Mouse (Mus musculus) midbrain, embryonic 12.5 days (tissue): Measurements from ENCODE around the gene Icam2. TPM values are rescaled to one million over a fixed set of nuclear protein-coding genes. Genes with fewer than 3 reads are reported as not detected.
"Not testable (repeated sequence)": the region's sequence is repeated elsewhere in the genome, so short reads cannot be mapped to it uniquely, and the experiment has no call there.

Source experiments
- ATAC-seq: fragments of 200-750 bp; cut with Nextera tagmentation; 2 replicates; pipeline ENCODE4 v1.8.0; 2017; ENCODE audit warnings: low read depth, moderate TSS enrichment, moderate library complexity; ENCODE audit not compliant: low FRiP score
- H3K27ac ChIP-seq: fragments of 300-500 bp; sonication (generic); replicated peaks from 2 replicates; pipeline ENCODE4 v1.5.1; 2016; ENCODE audit warnings: mild to moderate bottlenecking
- H3K27me3 ChIP-seq: fragments of 300-500 bp; sonication (generic); 2 replicates; pipeline ENCODE4 v1.6.1; 2016; ENCODE audit warnings: mild to moderate bottlenecking
- H3K36me3 ChIP-seq: fragments of 300-500 bp; sonication (generic); 2 replicates; pipeline ENCODE4 v1.6.1; 2016
- H3K4me1 ChIP-seq: fragments of 300-500 bp; sonication (generic); 2 replicates; pipeline ENCODE4 v1.6.1; 2016
- H3K4me2 ChIP-seq: fragments of 300-500 bp; sonication (generic); replicated peaks from 2 replicates; pipeline ENCODE4 v1.6.1; 2016; ENCODE audit warnings: mild to moderate bottlenecking, moderate library complexity
- H3K4me3 ChIP-seq: fragments of 300-500 bp; sonication (generic); 2 replicates; pipeline ENCODE4 v1.5.1; 2016; ENCODE audit warnings: mild to moderate bottlenecking
- H3K9ac ChIP-seq: fragments of 300-500 bp; sonication (generic); replicated peaks from 2 replicates; pipeline ENCODE4 v1.6.1; 2016; ENCODE audit warnings: mild to moderate bottlenecking, moderate library complexity
- H3K9me3 ChIP-seq: fragments of 300-500 bp; sonication (generic); 2 replicates; pipeline ENCODE4 v1.6.1; 2016; ENCODE audit warnings: mild to moderate bottlenecking
- WGBS: fragments of 180-500 bp; shearing (Covaris S2); methylation state at CpG from one replicate; pipeline ENCODE4 v1.1.7; 2016; 5-methylcytosine and 5-hydroxymethylcytosine counted together
- polyA plus RNA-seq: library from polyadenylated mRNA; unstranded; fragments of >200 nt; fragmentation: Nextera tagmentation; extraction: Ambion mirVana; gene quantifications from 2 replicates; pipeline ENCODE4 v1.2.1, GENCODE M21; 2016

The Icam2 gene
- polyA plus RNA-seq, 1 experiment from 2014 or later = 12.5 TPM

GRCm38 (mm10) chr11:106416331-106416730 is 28.5 kb upstream of the Icam2 start:
- no peaks in the 10 kb centered on the region for H3K27me3 ChIP-seq
- peaks cover 9% of the 10 kb centered on the region; the same call in 1 of the 2 replicates for H3K36me3 ChIP-seq
- H3K4me2 ChIP-seq = no peak overlapping the region
- ATAC-seq = no peak
- H3K9me3 ChIP-seq = no peaks in the 10 kb centered on the region
- no peaks in the 10 kb centered on the region for H3K4me1 ChIP-seq
- H3K27ac ChIP-seq = no peak overlapping the region
- WGBS = 61% methylated on average over 3 of the region's 3 CpGs
- H3K4me3 ChIP-seq = no peak overlapping the region
- no peak overlapping the region for H3K9ac ChIP-seq

GRCm38 (mm10) chr11:106412641-106413360 is 24.9 kb upstream of the Icam2 start:
- 91% methylated on average over 3 of the region's 3 CpGs for WGBS
- H3K27me3 ChIP-seq = no peaks in the 10 kb centered on the region
- no peaks in the 10 kb centered on the region for H3K4me1 ChIP-seq
- H3K4me2 ChIP-seq = no peak overlapping the region
- ATAC-seq = no peak
- no peak overlapping the region for H3K27ac ChIP-seq
- H3K4me3 ChIP-seq = no peak overlapping the region
- H3K9ac ChIP-seq = no peak overlapping the region
- peaks cover 27% of the 10 kb centered on the region for H3K36me3 ChIP-seq
- H3K9me3 ChIP-seq = no peaks in the 10 kb centered on the region

- Histone ChIP-seq H3K27me3 (no peaks in the 10 kb centered on the region), H3K4me1 (no peaks in the 10 kb centered on the region), H3K9ac (no peak overlapping the region), H3K9me3 (no peaks in the 10 kb centered on the region), H3K4me2 (no peak overlapping the region), H3K36me3 (peaks cover 42% of the 10 kb centered on the region), H3K27ac (no peak overlapping the region), H3K4me3 (no peak overlapping the region)
- no peak for ATAC-seq
- WGBS = 82% methylated on average over 2 of the region's 2 CpGs
Observed at GRCm38 (mm10) chr11:106411157-106411556, 23.3 kb upstream of the Icam2 start.

DNA sequence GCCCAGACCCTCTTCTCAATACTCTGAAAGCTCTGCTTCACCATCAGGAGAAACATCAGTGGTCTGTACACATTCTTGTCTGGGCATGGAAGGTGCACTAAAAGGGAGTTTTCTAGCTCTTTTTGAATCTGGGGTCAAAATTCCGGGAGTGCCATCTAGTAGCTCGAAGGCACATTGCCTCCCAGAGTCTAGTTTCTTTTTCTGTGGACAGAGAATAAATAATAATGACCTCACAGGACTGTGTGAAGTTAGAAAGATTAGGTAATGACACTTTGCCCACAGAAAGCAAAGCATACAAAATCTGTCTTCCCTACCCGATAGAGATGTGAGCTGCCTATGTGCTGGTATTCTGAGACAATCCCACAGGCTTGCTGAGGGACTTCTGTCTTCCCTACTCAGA is 22.6 kb upstream of the Icam2 start:
- no peaks in the 10 kb centered on the region for H3K4me1 ChIP-seq
- H3K4me3 ChIP-seq = no peak overlapping the region
- no peaks in the 10 kb centered on the region for H3K27me3 ChIP-seq
- H3K9ac ChIP-seq = no peak overlapping the region
- 90% methylated on average over 3 of the region's 3 CpGs for WGBS
- H3K36me3 ChIP-seq = peaks cover 49% of the 10 kb centered on the region
- no peak overlapping the region for H3K27ac ChIP-seq
- no peak overlapping the region for H3K4me2 ChIP-seq
- H3K9me3 ChIP-seq = no peaks in the 10 kb centered on the region
- no peak for ATAC-seq

DNA sequence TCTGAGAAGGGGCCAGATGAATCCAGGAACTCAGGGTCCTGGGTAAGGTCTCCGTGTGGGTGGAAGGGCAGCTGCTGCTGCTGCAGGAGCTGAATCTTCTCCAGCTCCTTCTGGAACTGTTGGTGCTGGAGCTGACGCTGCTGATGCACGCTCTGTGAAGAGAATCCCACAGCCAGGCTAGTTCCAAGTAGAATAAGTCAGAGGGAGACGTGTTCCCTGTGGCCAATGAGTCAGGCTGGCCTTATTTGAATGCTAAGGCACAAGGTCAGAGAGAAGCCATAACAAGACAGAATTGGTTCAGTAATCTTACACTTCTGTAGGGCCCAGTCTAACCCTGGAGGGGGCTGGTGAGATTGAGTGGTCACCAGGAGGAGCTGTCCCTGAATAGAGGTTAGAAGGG is 22.1 kb upstream of the Icam2 start:
- H3K4me1 ChIP-seq = no peaks in the 10 kb centered on the region
- 74% methylated on average over 4 of the region's 4 CpGs for WGBS
- H3K9me3 ChIP-seq = no peaks in the 10 kb centered on the region
- H3K4me3 ChIP-seq = no peak overlapping the region
- peaks cover 54% of the 10 kb centered on the region for H3K36me3 ChIP-seq
- ATAC-seq = no peak
- no peak overlapping the region for H3K4me2 ChIP-seq
- no peak overlapping the region for H3K27ac ChIP-seq
- no peaks in the 10 kb centered on the region for H3K27me3 ChIP-seq
- H3K9ac ChIP-seq = no peak overlapping the region

GRCm38 (mm10) chr11:106398481-106398880 is 10.6 kb upstream of the Icam2 start:
- H3K27me3 ChIP-seq = no peaks in the 10 kb centered on the region
- ATAC-seq = no peak
- peaks cover 34% of the 10 kb centered on the region for H3K36me3 ChIP-seq
- H3K9me3 ChIP-seq = no peaks in the 10 kb centered on the region
- no peak overlapping the region for H3K4me2 ChIP-seq
- 93% methylated on average over 8 of the region's 8 CpGs for WGBS
- no peaks in the 10 kb centered on the region for H3K4me1 ChIP-seq
- H3K27ac ChIP-seq = no peak overlapping the region
- no peak overlapping the region for H3K4me3 ChIP-seq
- no peak overlapping the region for H3K9ac ChIP-seq

GRCm38 (mm10) chr11:106397656-106398055 is 9.8 kb upstream of the Icam2 start:
- no peak for ATAC-seq
- WGBS = 92% methylated on average over 3 of the region's 3 CpGs

GRCm38 (mm10) chr11:106394055-106394454 is 6.2 kb upstream of the Icam2 start:
- ATAC-seq, H3K4me3 ChIP-seq, H3K27me3 ChIP-seq, H3K4me2 ChIP-seq, H3K9me3 ChIP-seq, H3K9ac ChIP-seq, H3K4me1 ChIP-seq, H3K27ac ChIP-seq: not testable (repeated sequence)
- 78% methylated on average over 2 of the region's 2 CpGs for WGBS
- peaks cover 14% of the 10 kb centered on the region for H3K36me3 ChIP-seq

More at GRCm38 (mm10) chr11:106397656-106398055, 9.8 kb upstream of the Icam2 start:
- no peak overlapping the region for H3K9ac ChIP-seq
- H3K27ac ChIP-seq = no peak overlapping the region
- peaks cover 30% of the 10 kb centered on the region for H3K36me3 ChIP-seq
- no peaks in the 10 kb centered on the region for H3K27me3 ChIP-seq
- no peaks in the 10 kb centered on the region for H3K9me3 ChIP-seq
- H3K4me3 ChIP-seq = no peak overlapping the region
- no peaks in the 10 kb centered on the region for H3K4me1 ChIP-seq
- H3K4me2 ChIP-seq = no peak overlapping the region

- H3K9ac ChIP-seq = no peak overlapping the region
- no peak overlapping the region for H3K4me2 ChIP-seq
- no peak overlapping the region for H3K4me3 ChIP-seq
- H3K27me3 ChIP-seq = no peaks in the 10 kb centered on the region
- 72% methylated on average over 4 of the region's 4 CpGs for WGBS
- ATAC-seq = no peak
- H3K9me3 ChIP-seq = no peaks in the 10 kb centered on the region
- no peaks in the 10 kb centered on the region for H3K4me1 ChIP-seq
- no peak overlapping the region for H3K27ac ChIP-seq
- H3K36me3 ChIP-seq = 0 out of 2 replicates have a peak, but pooled peaks cover 6% of the 10 kb centered on the region
Observed at GRCm38 (mm10) chr11:106393331-106393616, 5.4 kb upstream of the Icam2 start.

- H3K4me3 ChIP-seq = no peak overlapping the region
Observed at GRCm38 (mm10) chr11:106392597-106393330, 4.9 kb upstream of the Icam2 start.

DNA sequence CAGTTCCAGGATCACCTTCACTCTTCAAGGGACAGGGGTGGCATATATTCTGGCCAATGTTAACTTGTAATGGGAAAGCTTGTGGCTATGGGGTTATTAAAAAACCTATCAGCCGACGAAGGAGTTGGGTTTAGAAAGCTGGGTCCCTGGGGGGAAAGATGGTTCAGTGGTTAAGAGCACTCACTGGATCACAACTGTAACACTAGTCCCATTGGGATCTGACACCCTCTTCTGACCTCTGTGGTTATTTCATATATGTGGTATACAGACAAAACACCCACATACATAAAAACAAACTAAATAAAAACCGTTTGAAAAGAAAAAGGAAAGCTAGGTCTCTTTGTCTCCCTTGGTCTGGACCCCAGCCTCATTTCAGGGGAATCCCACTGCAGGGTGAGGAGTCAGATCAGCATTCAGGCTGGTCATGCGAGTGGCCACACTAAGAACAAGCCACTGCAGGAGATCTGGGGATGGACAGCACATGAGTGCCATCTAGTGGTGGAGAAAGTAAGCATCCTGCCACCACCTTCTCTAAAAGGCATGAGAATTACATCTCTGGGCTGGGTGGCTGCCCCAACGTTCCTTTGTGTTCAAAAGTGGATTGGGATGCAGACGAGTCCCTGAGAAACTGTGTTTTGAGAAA is 3.8 kb upstream of the Icam2 start:
- H3K27me3 ChIP-seq = no peaks in the 10 kb centered on the region
- no peak overlapping the region for H3K9ac ChIP-seq
- ATAC-seq = no peak
- no peak overlapping the region for H3K4me2 ChIP-seq
- no peak overlapping the region for H3K4me3 ChIP-seq
- H3K4me1 ChIP-seq = no peaks in the 10 kb centered on the region
- H3K9me3 ChIP-seq = no peaks in the 10 kb centered on the region
- H3K27ac ChIP-seq = no peak overlapping the region
- 32% methylated on average over 6 of the region's 6 CpGs for WGBS
- H3K36me3 ChIP-seq = no peaks in the 10 kb centered on the region

More at GRCm38 (mm10) chr11:106392597-106393330, 4.9 kb upstream of the Icam2 start:
- H3K27ac ChIP-seq = no peak overlapping the region
- H3K27me3 ChIP-seq = no peaks in the 10 kb centered on the region
- 70% methylated on average over 7 of the region's 7 CpGs for WGBS
- no peaks in the 10 kb centered on the region for H3K9me3 ChIP-seq
- no peak for ATAC-seq
- H3K36me3 ChIP-seq = 0 out of 2 replicates have a peak, but pooled peaks cover 2% of the 10 kb centered on the region
- no peak overlapping the region for H3K4me2 ChIP-seq
- no peaks in the 10 kb centered on the region for H3K4me1 ChIP-seq
- no peak overlapping the region for H3K9ac ChIP-seq

- no peak for ATAC-seq
- no peaks in the 10 kb centered on the region for H3K9me3 ChIP-seq
Observed at GRCm38 (mm10) chr11:106390757-106391156, 2.9 kb upstream of the Icam2 start.

More at GRCm38 (mm10) chr11:106390757-106391156, 2.9 kb upstream of the Icam2 start:
- H3K4me3 ChIP-seq = no peak overlapping the region
- H3K9ac ChIP-seq = no peak overlapping the region
- no peaks in the 10 kb centered on the region for H3K4me1 ChIP-seq
- H3K4me2 ChIP-seq = no peak overlapping the region
- H3K27ac ChIP-seq = no peak overlapping the region
- H3K27me3 ChIP-seq = no peaks in the 10 kb centered on the region
- no peaks in the 10 kb centered on the region for H3K36me3 ChIP-seq
- WGBS = 76% methylated on average over 3 of the region's 3 CpGs
